ENCODE assay signal across 9 mouse cellular contexts in genomic region chr8:94995336-94995893, GRCm38 (mm10). TPM values are rescaled to one million over a fixed set of nuclear protein-coding genes. Genes with fewer than 3 reads are reported as not detected.
DNase-seq lines count a peak whose midpoint lies in the region; ATAC-seq and TF ChIP-seq lines count a peak whose summit lies in the region.
"Had no signal": no experiment of that assay in that cellular context is flagged by ENCODE, and none has a peak within 500 bp of the region (broad histone marks: within the 10 kb centered on the region; RNA-seq: fewer than 3 reads in every experiment).

No protein-coding gene starts in this region.

- H3K4me1 ChIP-seq in neural tube, embryonic 11.5 days (ENCODE audit: control insufficient read depth, insufficient read depth, low read length) = peaks cover 54% of the 10 kb centered on the region
- peaks cover 100% of the 10 kb centered on the region for H3K4me1 ChIP-seq in forebrain, embryonic 10.5 days
- peaks cover 73% of the 10 kb centered on the region for H3K4me1 ChIP-seq in limb, embryonic 10.5 days
- peaks cover 56% of the 10 kb centered on the region for H3K4me1 ChIP-seq in thymus, adult 2 months (replicated peaks; ENCODE audit: control insufficient read depth, insufficient read depth, low read length)

- TF ChIP-seq POLR2A in thymus, adult 2 months (IDR thresholded peaks at IDR 0.05; ENCODE audit: control insufficient read depth, extremely low read depth, insufficient read depth, low read length, poor library complexity) = no peak

- H3K27ac ChIP-seq in neural tube, embryonic 11.5 days (ENCODE audit: low read depth, low read length) = peak overlapping the region; percentile 93
- H3K27ac ChIP-seq in forebrain, embryonic 10.5 days = peak overlapping the region; percentile 96
- peak overlapping the region; percentile 73; the same call in 1 of the 2 replicates for H3K27ac ChIP-seq in limb, embryonic 10.5 days
- H3K27ac ChIP-seq in thymus, adult 2 months (ENCODE audit: control insufficient read depth, insufficient read depth, low read length) = no peak overlapping the region
- H3K27ac ChIP-seq: embryonic facial prominence, embryonic 15.5 days had no signal

- no peaks in the 10 kb centered on the region for H3K36me3 ChIP-seq in neural tube, embryonic 11.5 days (ENCODE audit: control insufficient read depth, insufficient read depth, low read length)
- H3K36me3 ChIP-seq in forebrain, embryonic 10.5 days (replicated peaks) = peaks cover 19% of the 10 kb centered on the region
- H3K36me3 ChIP-seq in limb, embryonic 10.5 days = no peaks in the 10 kb centered on the region
- H3K36me3 ChIP-seq in thymus, adult 2 months (ENCODE audit: control insufficient read depth, insufficient read depth, low read length) = no peaks in the 10 kb centered on the region
- H3K36me3 ChIP-seq: embryonic facial prominence, embryonic 15.5 days had no signal

- peak overlapping the region; percentile 87 for H3K9ac ChIP-seq in neural tube, embryonic 11.5 days (ENCODE audit: low read length)
- H3K9ac ChIP-seq: embryonic facial prominence, embryonic 15.5 days had no signal

- WGBS in neural tube, embryonic 11.5 days = 61% methylated on average over 5 of the region's 5 CpGs
- 65% methylated on average over 5 of the region's 5 CpGs for WGBS in forebrain, embryonic 10.5 days
- 81% methylated on average over 5 of the region's 5 CpGs for WGBS in limb, embryonic 10.5 days
- WGBS in thymus, adult 2 months = 79% methylated on average over 5 of the region's 5 CpGs

- peak overlapping the region; percentile 78 for H3K4me2 ChIP-seq in neural tube, embryonic 11.5 days (ENCODE audit: low read depth)
- H3K4me2 ChIP-seq: embryonic facial prominence, embryonic 15.5 days had no signal

- no peaks in the 10 kb centered on the region for H3K27me3 ChIP-seq in neural tube, embryonic 11.5 days (ENCODE audit: control insufficient read depth, insufficient read depth, low read length)
- H3K27me3 ChIP-seq in forebrain, embryonic 10.5 days (ENCODE audit: poor library complexity, severe bottlenecking) = no peaks in the 10 kb centered on the region
- peaks cover 15% of the 10 kb centered on the region; the same call in 1 of the 2 replicates for H3K27me3 ChIP-seq in limb, embryonic 10.5 days (ENCODE audit: low read depth, poor library complexity, severe bottlenecking)
- no peaks in the 10 kb centered on the region for H3K27me3 ChIP-seq in thymus, adult 2 months (ENCODE audit: control insufficient read depth, insufficient read depth, low read length)
- H3K27me3 ChIP-seq: embryonic facial prominence, embryonic 15.5 days had no signal

- peak overlapping the region; percentile 47 for H3K4me3 ChIP-seq in neural tube, embryonic 11.5 days (ENCODE audit: low read depth, low read length)
- H3K4me3 ChIP-seq in forebrain, embryonic 10.5 days = peak overlapping the region; percentile 62
- H3K4me3 ChIP-seq in limb, embryonic 10.5 days = no peak overlapping the region
- H3K4me3 ChIP-seq in thymus, adult 2 months (ENCODE audit: control insufficient read depth, insufficient read depth, low read length) = no peak overlapping the region
- H3K4me3 ChIP-seq: embryonic facial prominence, embryonic 15.5 days had no signal

- H3K9me3 ChIP-seq in neural tube, embryonic 11.5 days (ENCODE audit: control insufficient read depth, low read length) = no peaks in the 10 kb centered on the region
- H3K9me3 ChIP-seq in forebrain, embryonic 10.5 days = no peaks in the 10 kb centered on the region
- no peaks in the 10 kb centered on the region for H3K9me3 ChIP-seq in limb, embryonic 10.5 days (replicated peaks)
- H3K9me3 ChIP-seq: embryonic facial prominence, embryonic 15.5 days had no signal

- no peak for DNase-seq in neural tube, embryonic 11.5 days (ENCODE audit: low spot score)
- no peak for DNase-seq in neural tube, embryonic 10.5 days (ENCODE audit: extremely low spot score, low spot score)
- DNase-seq in forebrain, embryonic 10.5 days (ENCODE audit: extremely low spot score, low spot score) = no peak
- DNase-seq in limb, embryonic 10.5 days (ENCODE audit: low spot score) = no peak
- DNase-seq in right cerebral cortex, postnatal 36 days (ENCODE audit: low spot score in 2 of 2) = peak; percentile 33 to 44
- no peak for DNase-seq in thymus, adult 2 months
- DNase-seq in cerebellum, postnatal 36 days = no peak

- no peak for ATAC-seq in neural tube, embryonic 11.5 days (ENCODE audit: insufficient read depth, low FRiP score, low TSS enrichment)
- no peak for ATAC-seq in megakaryocyte-erythroid progenitor cell, adult 5-6 weeks (replicated peaks; ENCODE audit: low FRiP score, low TSS enrichment, poor library complexity, severe bottlenecking)

- TF ChIP-seq CTCF in thymus, adult 2 months (IDR thresholded peaks at IDR 0.05; ENCODE audit: borderline replicate concordance, control insufficient read depth, extremely low read depth, insufficient read depth, low read length, poor library complexity) = no peak

RNA-seq across cellular contexts. Expression of gene Adgrg1, which starts 20.9 kb away (rescaled TPM):
- polyA plus RNA-seq in neural tube, embryonic 11.5 days (2014; fragmentation: Nextera tagmentation; extraction: Ambion mirVana) = 133 and 140 TPM in 2 replicates
- 94.8 and 107 TPM in 2 replicates for polyA plus RNA-seq in forebrain, embryonic 10.5 days (2016; fragmentation: Nextera tagmentation; extraction: Ambion mirVana)
- polyA plus RNA-seq in limb, embryonic 10.5 days (2016; fragmentation: Nextera tagmentation; extraction: Ambion mirVana) = 7.0 and 11.6 TPM in 2 replicates
- 146 and 166 TPM in 2 replicates for polyA plus RNA-seq in thymus, adult 2 months (2012; rRNA removed)
- 150 and 156 TPM in 2 replicates for total RNA-seq in megakaryocyte-erythroid progenitor cell, adult 5-6 weeks (2014; fragmentation: Nextera tagmentation)
- 85.4 and 123 TPM in 2 replicates for total RNA-seq in megakaryocyte-erythroid progenitor cell, adult 5-6 weeks (2017)

RNA-seq across cellular contexts. Expression of gene Adgrg3, which starts 22.1 kb away (rescaled TPM):
- polyA plus RNA-seq in neural tube, embryonic 11.5 days (2014; fragmentation: Nextera tagmentation; extraction: Ambion mirVana) = 3.5 and 4.1 TPM in 2 replicates
- 4.9 and 5.2 TPM in 2 replicates for polyA plus RNA-seq in forebrain, embryonic 10.5 days (2016; fragmentation: Nextera tagmentation; extraction: Ambion mirVana)
- polyA plus RNA-seq in limb, embryonic 10.5 days (2016; fragmentation: Nextera tagmentation; extraction: Ambion mirVana) = 3.4 and 4.2 TPM in 2 replicates
- polyA plus RNA-seq in thymus, adult 2 months (2012; rRNA removed) = 27.0 and 32.0 TPM in 2 replicates
- 30.9 and 44.1 TPM in 2 replicates for total RNA-seq in megakaryocyte-erythroid progenitor cell, adult 5-6 weeks (2014; fragmentation: Nextera tagmentation)
- 20.4 and 46.4 TPM in 2 replicates for total RNA-seq in megakaryocyte-erythroid progenitor cell, adult 5-6 weeks (2017)

RNA-seq across cellular contexts. Expression of gene Drc7, which starts 59.5 kb away (rescaled TPM):
- not detected in 2 replicates for polyA plus RNA-seq in neural tube, embryonic 11.5 days (2014; fragmentation: Nextera tagmentation; extraction: Ambion mirVana)
- polyA plus RNA-seq in forebrain, embryonic 10.5 days (2016; fragmentation: Nextera tagmentation; extraction: Ambion mirVana) = 0.18 and 0.24 TPM in 2 replicates
- 0.23 TPM in 2 replicates for polyA plus RNA-seq in limb, embryonic 10.5 days (2016; fragmentation: Nextera tagmentation; extraction: Ambion mirVana)
- polyA plus RNA-seq in thymus, adult 2 months (2012; rRNA removed) = 2.6 and 2.7 TPM in 2 replicates
- total RNA-seq in megakaryocyte-erythroid progenitor cell, adult 5-6 weeks (2014; fragmentation: Nextera tagmentation) = 0.68 TPM in 1 of 2 replicates, not detected in the other
- total RNA-seq in megakaryocyte-erythroid progenitor cell, adult 5-6 weeks (2017) = 0.84 and 2.0 TPM in 2 replicates

Comparison
In these comparisons a context has a peak if more than half of its experiments do, and no peak if none do; other contexts are left out.
1. DNase-seq: peak in right cerebral cortex, postnatal 36 days (2 of 2); none in neural tube, embryonic 11.5 days (single experiment), neural tube, embryonic 10.5 days (single experiment), forebrain, embryonic 10.5 days (single experiment), limb, embryonic 10.5 days (single experiment), thymus, adult 2 months (single experiment) and cerebellum, postnatal 36 days (0 of 2).
2. H3K4me3 ChIP-seq: peak in neural tube, embryonic 11.5 days (single experiment) and forebrain, embryonic 10.5 days (single experiment); none in limb, embryonic 10.5 days (single experiment) and thymus, adult 2 months (single experiment).